Mouse (Mus musculus) stomach, embryonic 15.5 days (tissue): ENCODE measurements around the gene Rps27a. TPM values are rescaled to one million over a fixed set of nuclear protein-coding genes. Genes with fewer than 3 reads are reported as not detected.
"Not testable (repeated sequence)": the region's sequence is repeated elsewhere in the genome, so short reads cannot be mapped to it uniquely, and the experiment has no call there.

Experiments used
- ATAC-seq: fragments of 200-750 bp; cut with Nextera tagmentation; 2 replicates; pipeline ENCODE4 v1.8.0; 2017; ENCODE audit warnings: low read depth, moderate number of reproducible peaks, moderate TSS enrichment; ENCODE audit not compliant: insufficient read depth, low FRiP score
- H3K27ac ChIP-seq: fragments of 300-500 bp; sonication (generic); 2 replicates; pipeline ENCODE4 v1.5.1; 2015; ENCODE audit warnings: mild to moderate bottlenecking, inconsistent platforms
- H3K27me3 ChIP-seq: fragments of 300-500 bp; sonication (generic); replicated peaks from 2 replicates; pipeline ENCODE4 v1.6.1; 2015; ENCODE audit warnings: inconsistent platforms
- H3K36me3 ChIP-seq: fragments of 300-500 bp; sonication (generic); 2 replicates; pipeline ENCODE4 v1.6.1; 2015; ENCODE audit warnings: inconsistent platforms
- H3K4me1 ChIP-seq: fragments of 300-500 bp; sonication (generic); 2 replicates; pipeline ENCODE4 v1.6.1; 2015; ENCODE audit warnings: inconsistent platforms
- H3K4me2 ChIP-seq: fragments of 300-500 bp; sonication (generic); 2 replicates; pipeline ENCODE4 v1.6.1; 2015; ENCODE audit warnings: mild to moderate bottlenecking, inconsistent platforms
- H3K4me3 ChIP-seq: fragments of 300-500 bp; sonication (generic); replicated peaks from 2 replicates; pipeline ENCODE4 v1.5.1; 2015; ENCODE audit warnings: inconsistent platforms
- H3K9ac ChIP-seq: fragments of 300-500 bp; sonication (generic); 2 replicates; pipeline ENCODE4 v1.6.1; 2015; ENCODE audit warnings: inconsistent platforms
- H3K9me3 ChIP-seq: fragments of 300-500 bp; sonication (generic); 2 replicates; pipeline ENCODE4 v1.6.1; 2016; ENCODE audit warnings: inconsistent platforms
- WGBS: fragments of 180-500 bp; shearing (Covaris S2); methylation state at CpG from one replicate; pipeline ENCODE4 v1.1.7; 2015; 5-methylcytosine and 5-hydroxymethylcytosine counted together
- polyA plus RNA-seq: library from polyadenylated mRNA; unstranded; fragments of >200 nt; fragmentation: Nextera tagmentation; extraction: Ambion mirVana; gene quantifications from 2 replicates; pipeline ENCODE4 v1.2.1, GENCODE M21; 2015

Gene Rps27a
- polyA plus RNA-seq, 1 experiment from 2014 or later: 947 TPM

DNA sequence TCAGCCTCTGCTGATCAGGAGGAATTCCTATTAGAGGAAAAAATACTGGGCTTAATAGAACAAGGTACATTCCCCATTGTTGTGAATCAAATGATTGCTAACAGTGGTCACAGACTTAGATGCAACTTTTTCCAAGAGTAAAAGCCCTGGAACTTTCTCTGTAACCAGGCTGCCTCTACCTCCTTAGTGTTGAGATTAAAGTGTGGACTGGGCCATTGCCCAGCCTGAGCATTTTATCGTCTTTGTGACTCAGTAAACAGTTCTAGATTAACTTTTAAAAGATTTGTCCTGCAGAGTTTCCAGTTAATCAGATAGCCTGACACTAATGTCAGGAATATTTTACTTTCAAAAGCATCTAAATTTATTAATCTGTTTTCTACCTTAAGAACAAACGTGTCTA, 1.1 kb downstream of the Rps27a start:
- Histone ChIP-seq H3K4me1 (peaks cover 5% of the 10 kb centered on the region; the same call in 1 of the 2 replicates), H3K27me3 (no peaks in the 10 kb centered on the region), H3K9me3 (no peaks in the 10 kb centered on the region), H3K9ac (no peak overlapping the region; the same call in 1 of the 2 replicates), H3K27ac (peak overlapping the region; percentile 90), H3K4me3 (peak overlapping the region; percentile 80), H3K4me2 (peak overlapping the region; percentile 54), H3K36me3 (peaks cover 14% of the 10 kb centered on the region)
- ATAC-seq: no peak
- WGBS: 14% methylated on average over 2 of the region's 2 CpGs

GRCm38 (mm10) chr11:29546297-29546696, 1.6 kb downstream of the Rps27a start:
- peak overlapping the region; percentile 80 for H3K4me3 ChIP-seq
- H3K27me3 ChIP-seq, H3K4me1 ChIP-seq, H3K27ac ChIP-seq, ATAC-seq, H3K9ac ChIP-seq, H3K9me3 ChIP-seq: not testable (repeated sequence)
- 88% methylated on average over 2 of the region's 2 CpGs for WGBS
- H3K4me2 ChIP-seq: peak overlapping the region; percentile 54
- peaks cover 17% of the 10 kb centered on the region for H3K36me3 ChIP-seq

GRCm38 (mm10) chr11:29545150-29545752, 2.7 kb downstream of the Rps27a start:
- not testable (repeated sequence) for H3K27ac ChIP-seq, H3K4me3 ChIP-seq, H3K4me1 ChIP-seq, H3K27me3 ChIP-seq, H3K4me2 ChIP-seq, H3K9ac ChIP-seq, ATAC-seq, H3K9me3 ChIP-seq
- WGBS: 85% methylated on average over 4 of the region's 4 CpGs
- peaks cover 19% of the 10 kb centered on the region for H3K36me3 ChIP-seq

GRCm38 (mm10) chr11:29544225-29544945, 3.5 kb downstream of the Rps27a start:
- H3K9me3 ChIP-seq: no peaks in the 10 kb centered on the region
- no peak overlapping the region for H3K4me3 ChIP-seq
- no peak overlapping the region for H3K27ac ChIP-seq
- H3K4me2 ChIP-seq: no peak overlapping the region
- H3K4me1 ChIP-seq: peaks cover 5% of the 10 kb centered on the region; the same call in 1 of the 2 replicates
- no peak for ATAC-seq
- peaks cover 21% of the 10 kb centered on the region for H3K36me3 ChIP-seq
- H3K9ac ChIP-seq: no peak overlapping the region
- no peaks in the 10 kb centered on the region for H3K27me3 ChIP-seq
- WGBS: 85% methylated on average over 3 of the region's 3 CpGs

- H3K4me2 ChIP-seq: no peak overlapping the region
Observed at GRCm38 (mm10) chr11:29538201-29538600, 9.7 kb downstream of the Rps27a start.

GRCm38 (mm10) chr11:29525988-29526794, 21.7 kb downstream of the Rps27a start, which contains the start of gene Mtif2:
Mtif2 (plus strand) TSS chr11:29526408.
- 2% methylated on average over 47 of the region's 47 CpGs for WGBS
- Histone ChIP-seq H3K9me3 (no peaks in the 10 kb centered on the region), H3K4me3 (peak within 1 kb of the TSS; percentile 64)

More at GRCm38 (mm10) chr11:29538201-29538600, 9.7 kb downstream of the Rps27a start:
- H3K4me1 ChIP-seq: no peaks in the 10 kb centered on the region
- no peaks in the 10 kb centered on the region for H3K9me3 ChIP-seq
- H3K27ac ChIP-seq: no peak overlapping the region
- 97% methylated on average over 1 of the region's 1 CpGs for WGBS
- no peak for ATAC-seq
- H3K27me3 ChIP-seq: no peaks in the 10 kb centered on the region
- no peak overlapping the region for H3K4me3 ChIP-seq
- H3K36me3 ChIP-seq: peaks cover 19% of the 10 kb centered on the region
- H3K9ac ChIP-seq: no peak overlapping the region

DNA sequence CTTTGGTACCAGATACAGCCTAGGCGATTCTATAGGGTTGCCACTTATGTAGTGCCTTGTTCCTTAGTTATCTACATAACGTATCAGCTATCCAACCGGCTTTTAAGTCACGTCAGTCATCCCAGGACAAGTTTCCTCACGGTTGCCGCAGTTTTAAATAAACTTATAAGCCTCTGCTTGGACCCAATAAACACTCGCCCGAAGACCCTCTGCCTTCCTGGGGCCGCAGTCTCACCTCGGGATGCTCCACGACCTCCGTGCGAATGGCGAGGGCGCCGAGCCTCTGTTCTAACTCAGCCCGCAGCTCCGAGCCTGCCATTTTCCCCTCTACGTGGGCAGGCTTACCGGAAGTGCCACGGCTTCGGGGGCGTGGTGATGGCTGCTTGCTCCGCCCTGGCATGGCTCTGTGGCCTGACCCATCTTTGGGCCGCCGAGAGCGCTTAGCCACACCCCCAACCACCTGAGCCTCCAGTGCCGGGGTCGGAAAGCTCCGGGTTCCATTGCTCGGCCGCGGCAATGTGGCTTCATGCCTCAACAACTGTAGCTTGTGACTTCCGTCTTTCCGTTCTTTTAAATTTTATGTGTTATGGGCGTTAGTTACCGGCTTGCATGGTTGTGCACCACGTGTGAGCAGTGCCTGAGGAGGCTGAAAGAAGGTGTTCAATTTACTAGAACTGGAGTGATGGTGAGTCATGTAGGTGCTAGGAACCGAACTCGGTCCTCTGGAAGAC, 33.1 kb downstream of the Rps27a start, which contains the start of gene Prorsd1:
Gene Prorsd1 (minus strand): TSS at position 352 of the 731 bp plus-strand sequence.
- 0 out of 2 replicates have a peak, but pooled peaks cover 4% of the 10 kb centered on the region for H3K4me1 ChIP-seq
- no peaks in the 10 kb centered on the region for H3K36me3 ChIP-seq
- no peaks in the 10 kb centered on the region for H3K9me3 ChIP-seq
- H3K27ac ChIP-seq: peak within 1 kb of the TSS; percentile 85
- H3K4me3 ChIP-seq: peak within 1 kb of the TSS; percentile 71
- H3K4me2 ChIP-seq: peak within 1 kb of the TSS; percentile 68
- peak within 1 kb of the TSS; percentile 56; the same call in 1 of the 2 replicates for H3K9ac ChIP-seq
- no peaks in the 10 kb centered on the region for H3K27me3 ChIP-seq
- peak; percentile 99 for ATAC-seq
- WGBS: 2% methylated on average over 40 of the region's 40 CpGs

More at GRCm38 (mm10) chr11:29525988-29526794, 21.7 kb downstream of the Rps27a start, which contains the start of gene Mtif2:
- Histone ChIP-seq H3K4me1 (peaks cover 3% of the 10 kb centered on the region; the same call in 1 of the 2 replicates), H3K27me3 (no peaks in the 10 kb centered on the region), H3K9ac (peak within 1 kb of the TSS; percentile 73), H3K27ac (peak within 1 kb of the TSS; percentile 74), H3K36me3 (peaks cover 6% of the 10 kb centered on the region; the same call in 1 of the 2 replicates), H3K4me2 (peak within 1 kb of the TSS; percentile 67)
- peak; percentile 96 for ATAC-seq

DNA sequence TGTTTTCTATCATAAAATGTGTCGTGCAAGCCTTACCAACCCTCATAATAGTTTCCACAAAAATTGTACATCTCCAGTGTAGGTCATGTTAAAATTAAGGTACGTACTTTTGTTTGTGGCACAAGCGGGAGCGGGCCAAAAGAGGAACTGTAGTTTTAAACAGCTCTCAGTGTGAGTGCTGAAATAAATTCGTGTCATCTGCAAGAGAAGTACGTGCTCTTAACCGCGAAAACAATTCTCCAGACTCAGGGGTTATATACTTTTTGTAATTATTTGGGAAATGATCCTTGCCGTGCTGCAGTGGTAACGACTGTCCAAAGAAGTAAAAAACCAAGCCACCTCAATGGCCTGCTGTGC, 33.6 kb downstream of the Rps27a start:
- Histone ChIP-seq H3K4me3 (peak overlapping the region; percentile 71), H3K27me3 (no peaks in the 10 kb centered on the region), H3K9ac (peak overlapping the region; percentile 56; the same call in 1 of the 2 replicates), H3K4me1 (0 out of 2 replicates have a peak, but pooled peaks cover 4% of the 10 kb centered on the region), H3K36me3 (no peaks in the 10 kb centered on the region), H3K9me3 (no peaks in the 10 kb centered on the region), H3K27ac (peak overlapping the region; percentile 85), H3K4me2 (peak overlapping the region; percentile 68)
- no peak for ATAC-seq
- WGBS: 17% methylated on average over 10 of the region's 10 CpGs

GRCm38 (mm10) chr11:29512818-29513535, 34.9 kb downstream of the Rps27a start:
- Histone ChIP-seq H3K4me2 (no peak overlapping the region), H3K9me3 (no peaks in the 10 kb centered on the region), H3K27me3 (no peaks in the 10 kb centered on the region), H3K4me3 (no peak overlapping the region), H3K27ac (no peak overlapping the region), H3K36me3 (no peaks in the 10 kb centered on the region), H3K9ac (no peak overlapping the region), H3K4me1 (0 out of 2 replicates have a peak, but pooled peaks cover 4% of the 10 kb centered on the region)
- no peak for ATAC-seq
- WGBS: 88% methylated on average over 4 of the region's 4 CpGs

DNA sequence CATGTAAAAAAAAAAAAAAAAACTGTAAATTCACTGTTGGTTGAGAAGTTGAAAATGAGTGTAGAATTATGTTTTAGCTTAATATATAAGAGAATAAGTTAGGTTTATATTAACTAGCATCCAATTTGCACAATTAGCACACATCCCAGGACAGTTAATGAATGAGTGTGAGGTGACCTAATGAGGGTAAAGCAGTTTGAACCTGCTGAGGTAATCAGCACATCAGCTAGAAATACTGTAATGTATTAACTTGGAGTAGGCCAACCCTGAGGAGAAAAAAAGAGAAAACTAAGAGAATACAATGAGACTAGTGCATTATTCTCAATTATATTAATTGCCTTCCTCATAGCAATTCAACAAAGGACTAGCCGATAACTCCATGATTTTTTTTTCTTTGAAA, 38.5 kb downstream of the Rps27a start:
- H3K4me3 ChIP-seq: no peak overlapping the region
- no peak for ATAC-seq
- 90% methylated on average over 1 of the region's 1 CpGs for WGBS
- H3K4me2 ChIP-seq: no peak overlapping the region
- no peak overlapping the region for H3K9ac ChIP-seq
- H3K27ac ChIP-seq: no peak overlapping the region
- H3K9me3 ChIP-seq: no peaks in the 10 kb centered on the region
- H3K27me3 ChIP-seq: no peaks in the 10 kb centered on the region
- H3K36me3 ChIP-seq: no peaks in the 10 kb centered on the region
- 0 out of 2 replicates have a peak, but pooled peaks cover 4% of the 10 kb centered on the region for H3K4me1 ChIP-seq
